In the genomic region with DNA sequence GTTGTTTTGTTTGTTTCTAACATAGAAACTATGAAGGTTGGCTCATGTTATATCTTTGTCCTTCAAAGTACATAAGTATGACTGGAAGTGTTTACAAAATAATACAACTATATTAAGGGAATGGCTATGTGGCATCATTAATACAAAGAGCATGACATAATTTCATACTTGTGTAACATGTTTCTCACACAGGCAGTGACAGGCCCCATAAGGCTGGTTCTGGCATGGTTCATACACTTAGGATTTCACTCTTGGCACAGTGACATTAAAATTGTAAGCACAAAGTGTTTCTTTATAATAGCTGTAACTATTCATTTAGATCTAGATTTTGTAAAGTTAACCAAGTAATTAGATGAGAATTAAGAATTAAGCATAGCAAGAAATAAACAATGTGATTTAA, we compare ENCODE assay signal across 19 mouse cellular contexts.
DNase-seq lines count a peak whose midpoint lies in the region; ATAC-seq and TF ChIP-seq lines count a peak whose summit lies in the region.
"Had no signal": no experiment of that assay in that cellular context is flagged by ENCODE, and none has a peak within 500 bp of the region (broad histone marks: within the 10 kb centered on the region; RNA-seq: fewer than 3 reads in every experiment).

No protein-coding gene starts in this region.

- no peaks in the 10 kb centered on the region for H3K9me3 ChIP-seq in forebrain, embryonic 14.5 days (replicated peaks; ENCODE audit: control insufficient read depth, low read length)
- no peaks in the 10 kb centered on the region for H3K9me3 ChIP-seq in forebrain, embryonic 10.5 days
- H3K9me3 ChIP-seq in lung, embryonic 14.5 days (ENCODE audit: low read depth, low read length): no peaks in the 10 kb centered on the region
- H3K9me3 ChIP-seq: heart, embryonic 15.5 days; hindbrain, embryonic 13.5 days; intestine, embryonic 15.5 days had no signal

- intact Hi-C loops in left cerebral cortex, postnatal 36 days (cut with DNase I): no loop called here

- no peaks in the 10 kb centered on the region for H3K4me1 ChIP-seq in forebrain, embryonic 14.5 days (ENCODE audit: control insufficient read depth, insufficient read depth, low read length)
- no peaks in the 10 kb centered on the region for H3K4me1 ChIP-seq in forebrain, embryonic 10.5 days
- H3K4me1 ChIP-seq in lung, embryonic 14.5 days (ENCODE audit: insufficient read depth): no peaks in the 10 kb centered on the region
- H3K4me1 ChIP-seq: heart, embryonic 15.5 days; hindbrain, embryonic 13.5 days; intestine, embryonic 15.5 days had no signal

- peak; percentile 39 for DNase-seq in forebrain, embryonic 14.5 days (ENCODE audit: low spot score)
- no peak for DNase-seq in forebrain, embryonic 10.5 days (ENCODE audit: extremely low spot score, low spot score)
- DNase-seq in lung, embryonic 14.5 days: peak; percentile 14
- DNase-seq in lung, postnatal 14 days: no peak
- DNase-seq in brain, embryonic 14.5 days (ENCODE audit: low read depth): peak; percentile 46
- peak; percentile 3 for DNase-seq in skeletal muscle tissue, adult 2 months (ENCODE audit: low read depth, low spot score)
- DNase-seq in left cerebral cortex, postnatal 36 days (ENCODE audit: low spot score in 2 of 2): no peak
- DNase-seq: adrenal gland, adult 2 months; adrenal gland, postnatal 25 days; cerebellum, adult 2 months; gastrocnemius, postnatal 10 days; heart, adult 2 months had no signal

- no peak for TF ChIP-seq CTCF in lung, embryonic 14.5 days (IDR thresholded peaks at IDR 0.05; ENCODE audit: low read depth)
- TF ChIP-seq CTCF in brain, embryonic 14.5 days (IDR thresholded peaks at IDR 0.05; ENCODE audit: borderline replicate concordance, extremely low read depth, insufficient read depth, insufficient read length): no peak

- no peak overlapping the region for H3K9ac ChIP-seq in forebrain, embryonic 14.5 days (ENCODE audit: low read length)
- no peak overlapping the region for H3K9ac ChIP-seq in lung, embryonic 14.5 days
- H3K9ac ChIP-seq: heart, embryonic 15.5 days; hindbrain, embryonic 13.5 days; intestine, embryonic 15.5 days had no signal

- no peak overlapping the region for H3K4me3 ChIP-seq in forebrain, embryonic 14.5 days (ENCODE audit: low read depth, low read length)
- H3K4me3 ChIP-seq in forebrain, embryonic 10.5 days: no peak overlapping the region
- no peak overlapping the region for H3K4me3 ChIP-seq in lung, embryonic 14.5 days (ENCODE audit: low read depth, low read length)
- H3K4me3 ChIP-seq: heart, adult 2 months; heart, embryonic 15.5 days; hindbrain, embryonic 13.5 days; intestine, embryonic 15.5 days had no signal

- no peak overlapping the region for H3K27ac ChIP-seq in forebrain, embryonic 14.5 days (ENCODE audit: low read depth, low read length)
- H3K27ac ChIP-seq in forebrain, embryonic 10.5 days: no peak overlapping the region
- no peak overlapping the region for H3K27ac ChIP-seq in lung, embryonic 14.5 days (ENCODE audit: low read depth)
- H3K27ac ChIP-seq: heart, adult 2 months; heart, embryonic 15.5 days; hindbrain, embryonic 13.5 days; intestine, embryonic 15.5 days had no signal

- ATAC-seq in forebrain, embryonic 14.5 days: no peak
- ATAC-seq in lung, embryonic 14.5 days (ENCODE audit: insufficient read depth): no peak
- ATAC-seq: activated CD4-positive, CD25-positive, alpha-beta regulatory T cell, adult 4 months; intestine, embryonic 15.5 days; Patski had no signal

- no peak overlapping the region for H3K4me2 ChIP-seq in forebrain, embryonic 14.5 days (ENCODE audit: low read length)
- H3K4me2 ChIP-seq in lung, embryonic 14.5 days: no peak overlapping the region
- H3K4me2 ChIP-seq: heart, embryonic 11.5 days; heart, embryonic 15.5 days; hindbrain, embryonic 13.5 days; intestine, embryonic 15.5 days had no signal

- no peaks in the 10 kb centered on the region for H3K27me3 ChIP-seq in forebrain, embryonic 14.5 days (replicated peaks; ENCODE audit: control insufficient read depth, insufficient read depth, low read length)
- H3K27me3 ChIP-seq in forebrain, embryonic 10.5 days (ENCODE audit: poor library complexity, severe bottlenecking): no peaks in the 10 kb centered on the region
- H3K27me3 ChIP-seq in lung, embryonic 14.5 days (ENCODE audit: insufficient read depth, low read length): no peaks in the 10 kb centered on the region
- H3K27me3 ChIP-seq: CH12.LX; heart, embryonic 15.5 days; hindbrain, embryonic 13.5 days; intestine, embryonic 15.5 days; Patski had no signal

- no peak for TF ChIP-seq POLR2A in brain, embryonic 14.5 days (IDR thresholded peaks at IDR 0.05; ENCODE audit: borderline replicate concordance, extremely low read depth, insufficient read depth, insufficient read length, poor library complexity, severe bottlenecking)

- H3K36me3 ChIP-seq in forebrain, embryonic 14.5 days (ENCODE audit: control insufficient read depth, insufficient read depth, low read length): no peaks in the 10 kb centered on the region
- no peaks in the 10 kb centered on the region for H3K36me3 ChIP-seq in forebrain, embryonic 10.5 days (replicated peaks)
- H3K36me3 ChIP-seq in lung, embryonic 14.5 days (ENCODE audit: insufficient read depth): no peaks in the 10 kb centered on the region
- H3K36me3 ChIP-seq: heart, embryonic 15.5 days; hindbrain, embryonic 13.5 days; intestine, embryonic 15.5 days had no signal

Comparison
In these comparisons a context has a peak if more than half of its experiments do, and no peak if none do; other contexts are left out.
1. DNase-seq: peak in forebrain, embryonic 14.5 days (single experiment), lung, embryonic 14.5 days (single experiment), brain, embryonic 14.5 days (single experiment) and skeletal muscle tissue, adult 2 months (single experiment); none in forebrain, embryonic 10.5 days (single experiment), lung, postnatal 14 days (single experiment) and left cerebral cortex, postnatal 36 days (0 of 2).